Mouse (Mus musculus): Measurements from ENCODE around the gene Trpm1.

DNA sequence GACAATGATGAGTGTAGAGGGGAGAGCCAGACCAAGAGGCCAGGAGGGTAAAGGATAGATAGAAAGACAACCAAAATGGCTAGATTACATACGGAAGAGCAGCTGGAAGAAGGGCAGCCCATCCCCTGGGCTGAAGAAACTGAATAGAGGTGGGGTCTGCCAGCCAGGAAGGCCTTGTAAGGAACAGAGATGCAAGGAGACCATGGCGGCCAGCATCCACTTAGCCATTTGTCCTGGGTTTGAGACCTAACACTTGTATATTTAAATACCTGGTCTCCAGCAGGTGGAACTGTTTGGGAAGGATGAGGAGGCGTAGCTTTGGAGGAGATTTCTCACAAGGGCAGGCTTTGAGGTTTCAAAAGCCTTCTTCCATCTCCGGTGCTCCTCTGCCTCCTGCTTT lies 29.9 kb upstream of the Trpm1 start:
- TF ChIP-seq CTCF (IDR thresholded peaks at IDR 0.05; ENCODE audit: borderline replicate concordance, insufficient read depth, low read length), result no peak
- TF ChIP-seq POLR2A (IDR thresholded peaks at IDR 0.05; ENCODE audit: low read depth, low read length), result no peak
